Mouse (Mus musculus): ENCODE results near the gene Stard8.

DNA sequence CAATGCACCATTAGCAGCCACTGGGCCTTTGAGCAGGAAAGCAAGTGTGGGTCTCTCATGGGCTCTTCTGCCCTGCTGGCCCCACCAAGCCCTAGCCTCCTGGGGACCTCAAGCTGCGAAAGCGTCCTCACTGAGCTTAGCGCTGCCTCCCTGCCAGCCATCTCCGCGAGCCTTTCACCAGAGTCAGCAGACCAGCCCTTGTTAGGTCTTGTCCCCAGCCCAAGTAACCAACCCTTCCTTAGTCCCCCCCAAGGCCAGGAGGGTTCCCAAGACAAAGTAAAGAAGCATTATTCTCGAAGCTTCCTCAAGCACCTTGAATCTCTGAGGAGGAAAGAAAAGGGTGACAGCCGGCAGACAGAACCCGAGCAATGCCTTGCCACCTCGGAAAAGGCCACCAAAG, 62.5 kb downstream of the Stard8 start:
- no peak for TF ChIP-seq CTCF (IDR thresholded peaks at IDR 0.05; ENCODE audit: extremely low read depth, insufficient read length, insufficient replicate concordance, low read depth, low read length)
- no peak for TF ChIP-seq POLR2A (IDR thresholded peaks at IDR 0.05; ENCODE audit: low read depth, low read length)
